Mouse (Mus musculus): ENCODE results near the gene Serinc5.

The Serinc5 gene

DNA sequence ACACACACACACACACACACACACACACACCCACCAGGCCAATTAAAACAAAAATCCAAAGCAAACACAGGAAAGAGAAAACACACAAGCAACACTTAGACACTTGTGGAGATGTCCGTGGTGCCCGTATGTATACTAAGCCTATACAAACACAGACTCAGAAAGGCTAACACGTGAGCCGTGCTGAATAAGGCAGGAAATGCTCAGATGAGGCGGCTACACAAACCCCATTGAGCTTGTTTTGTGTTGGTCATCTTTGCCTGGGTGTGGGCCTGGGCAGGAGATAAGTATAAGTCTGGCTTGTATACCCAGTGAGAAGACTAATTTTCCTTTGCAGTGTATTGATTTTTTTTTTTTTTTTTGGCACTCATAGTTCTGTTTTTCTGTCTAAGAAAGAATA is 91.1 kb downstream of the Serinc5 start:
- no peak for DNase-seq (ENCODE audit: extremely low read depth, insufficient read length, low spot score)

DNA sequence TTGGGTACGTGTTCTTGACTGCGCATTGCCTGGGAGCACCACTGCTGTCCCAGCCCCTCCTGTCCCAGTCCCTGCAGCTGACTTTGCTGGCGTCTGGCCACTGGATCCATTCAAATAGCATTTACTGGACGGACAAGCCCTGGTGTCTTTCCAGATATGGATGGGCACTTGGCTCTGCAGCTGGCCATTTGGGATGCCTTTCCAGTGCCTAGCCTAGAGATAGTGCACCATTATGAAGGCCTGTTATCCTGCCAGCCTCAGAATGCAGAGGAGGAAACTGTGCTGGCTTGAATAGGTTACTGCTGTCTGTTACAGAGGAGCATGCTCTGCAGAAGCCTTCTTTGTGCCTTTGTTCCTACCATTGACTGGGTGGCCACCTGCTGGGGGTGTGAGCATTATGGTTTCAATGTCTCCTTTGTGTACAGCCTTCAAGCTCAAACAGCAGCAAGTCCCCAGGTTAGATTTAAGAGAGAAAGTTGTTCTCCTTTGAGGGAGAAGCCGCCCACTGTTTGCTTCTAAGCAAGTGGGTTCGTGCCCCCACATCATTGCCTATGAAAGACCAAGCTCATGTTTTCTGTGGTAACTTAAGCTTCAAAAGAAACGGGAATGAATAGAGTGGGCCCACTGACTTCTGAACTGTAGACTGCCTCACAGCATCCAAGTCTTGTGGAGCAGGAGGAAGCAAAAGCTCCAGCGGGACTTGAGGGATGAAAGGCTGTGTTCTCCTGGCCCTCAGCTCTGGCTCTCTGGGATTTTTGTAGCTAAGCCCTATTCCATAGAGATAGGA is 92.5 kb downstream of the Serinc5 start:
- DNase-seq (ENCODE audit: extremely low read depth, insufficient read length, low spot score), result no peak

DNA sequence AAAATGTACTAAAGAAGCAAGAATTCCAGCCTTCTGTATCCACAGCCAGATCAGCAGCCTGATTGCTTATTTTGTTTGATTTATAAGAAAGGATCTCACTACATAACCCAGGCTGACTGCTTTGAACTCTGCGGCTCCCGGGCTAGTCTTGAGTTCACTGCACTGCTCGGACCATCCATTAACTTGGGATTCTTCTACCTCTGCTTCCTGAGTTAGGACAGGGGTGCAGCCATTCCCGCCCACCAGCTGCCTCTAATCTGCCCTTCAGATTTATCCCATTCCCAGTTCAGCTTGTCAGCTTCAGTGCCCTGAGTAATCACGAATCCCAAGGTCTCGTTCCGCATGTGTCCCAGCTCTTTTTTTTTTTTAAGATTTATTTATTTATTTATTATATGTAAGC is 93.3 kb downstream of the Serinc5 start:
- no peak for DNase-seq (ENCODE audit: extremely low read depth, insufficient read length, low spot score)

DNA sequence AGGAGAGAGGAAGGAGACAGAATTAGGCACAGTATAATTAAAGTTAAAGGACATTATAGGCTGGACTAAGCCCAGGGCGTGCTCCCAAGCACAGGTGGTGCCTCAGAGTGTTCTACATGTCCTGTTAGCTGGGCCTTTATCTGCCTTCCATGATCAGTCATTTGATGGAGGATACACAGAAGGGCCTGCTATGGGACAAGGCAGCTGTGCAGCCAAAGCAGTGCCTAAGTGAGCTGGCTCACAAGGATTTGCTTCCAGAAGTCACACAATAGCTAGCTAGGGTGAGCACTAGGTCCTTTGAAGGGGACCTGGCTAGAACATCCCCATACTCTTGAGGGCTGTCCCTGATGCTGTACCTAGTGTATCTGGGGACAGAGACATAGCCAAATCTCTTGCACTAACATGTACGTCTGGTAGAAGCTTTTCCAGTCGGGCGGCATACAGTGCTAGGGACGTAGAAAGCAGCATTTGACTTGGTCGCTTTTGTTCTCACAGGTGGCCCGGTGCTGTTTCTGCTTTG is 94.2 kb downstream of the Serinc5 start:
- no peak for DNase-seq (ENCODE audit: extremely low read depth, insufficient read length, low spot score)

DNA sequence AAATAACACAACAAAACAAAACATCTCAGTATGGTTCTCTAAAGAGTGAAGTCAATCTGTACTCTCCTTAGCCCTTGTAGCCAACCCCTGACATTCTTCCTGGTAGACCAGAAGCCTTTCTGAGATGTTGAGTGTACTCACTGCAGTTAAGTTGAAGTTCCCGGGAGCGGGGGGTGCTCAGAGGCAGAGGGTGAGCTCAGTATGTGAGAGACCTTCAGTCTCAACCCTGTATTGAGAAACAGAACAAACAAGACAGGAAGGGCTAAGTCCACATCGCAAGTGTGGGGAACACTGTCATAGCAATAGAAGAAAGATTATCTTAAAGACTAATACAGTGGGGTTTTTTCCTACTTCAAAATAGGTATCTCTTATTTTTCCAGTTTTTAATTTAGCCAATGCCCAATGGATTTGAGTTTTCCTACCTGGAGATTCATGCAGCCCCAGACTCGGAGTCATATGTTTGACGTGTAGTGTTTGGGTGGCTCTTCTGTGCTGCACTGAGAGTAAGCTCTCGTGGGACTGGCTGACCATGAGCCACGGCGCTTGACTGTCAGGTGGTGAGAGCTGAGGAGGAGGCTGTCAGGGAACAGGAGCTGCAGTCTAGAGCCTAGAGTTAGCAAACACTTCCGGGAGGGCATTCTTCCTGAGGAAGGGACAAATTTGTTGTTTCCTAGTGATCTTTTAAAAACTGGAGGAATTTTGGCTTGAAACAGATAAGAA is 95.6 kb downstream of the Serinc5 start:
- DNase-seq (ENCODE audit: extremely low read depth, insufficient read length, low spot score), result no peak

DNA sequence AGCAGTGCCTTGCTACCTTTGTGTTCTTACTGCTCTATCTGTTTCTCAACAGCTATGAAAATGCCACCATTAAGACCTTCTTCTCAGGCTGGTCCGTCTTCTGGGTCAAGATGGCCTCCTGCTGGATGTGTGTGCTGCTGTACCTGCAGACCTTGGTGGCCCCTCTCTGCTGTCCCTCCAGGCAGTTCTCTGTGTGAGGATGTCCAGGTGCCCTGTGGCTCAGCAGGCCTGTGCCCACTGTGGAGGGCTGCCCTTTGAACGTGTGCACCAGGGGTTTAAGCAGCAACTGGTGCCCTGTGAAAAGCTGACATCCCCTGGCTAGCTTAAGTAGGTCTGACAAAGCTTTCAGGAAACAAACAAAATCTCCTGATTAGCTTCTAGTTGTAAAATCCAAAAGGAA is 97.0 kb downstream of the Serinc5 start:
- DNase-seq (ENCODE audit: extremely low read depth, insufficient read length, low spot score), result no peak

DNA sequence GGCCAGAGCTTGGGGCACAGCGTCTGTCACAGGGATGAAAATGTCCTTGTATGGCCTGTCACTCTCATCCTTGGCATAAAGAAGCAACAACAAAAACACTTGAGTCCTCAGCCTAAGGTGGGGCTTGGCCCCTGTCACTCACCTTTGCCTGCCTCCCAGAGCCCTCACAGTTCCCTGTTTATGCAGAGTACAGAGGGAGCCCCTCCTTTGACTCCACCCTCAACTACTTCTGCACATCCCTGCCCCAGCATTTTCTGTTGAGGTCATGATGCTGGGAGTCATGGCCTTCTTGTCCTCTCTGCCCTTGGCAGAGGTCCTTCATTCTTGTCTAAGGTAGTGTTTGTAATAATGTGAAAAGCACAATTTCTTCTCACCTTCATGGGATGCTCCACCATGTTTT is 97.6 kb downstream of the Serinc5 start:
- no peak for DNase-seq (ENCODE audit: extremely low read depth, insufficient read length, low spot score)

DNA sequence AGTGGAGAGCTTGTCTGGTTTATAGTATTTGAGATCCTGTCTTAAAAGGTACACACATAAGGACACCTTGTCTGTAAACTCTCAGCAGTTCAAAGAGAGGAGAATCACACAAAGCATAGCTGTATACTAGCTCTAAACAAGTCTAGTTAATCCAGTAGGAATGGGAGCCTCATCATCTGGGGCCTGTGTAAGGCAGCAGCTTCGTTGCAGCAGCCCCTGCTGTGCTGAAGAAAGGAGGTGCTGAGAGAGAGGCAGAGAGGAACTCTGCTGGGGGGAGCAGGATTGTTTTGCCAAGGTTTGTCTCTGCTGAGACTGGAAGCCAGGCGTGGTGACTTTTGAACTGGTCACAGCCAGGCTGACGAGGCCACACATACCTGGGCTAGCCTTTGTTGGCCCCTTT is 98.6 kb downstream of the Serinc5 start:
- DNase-seq (ENCODE audit: extremely low read depth, insufficient read length, low spot score), result no peak

DNA sequence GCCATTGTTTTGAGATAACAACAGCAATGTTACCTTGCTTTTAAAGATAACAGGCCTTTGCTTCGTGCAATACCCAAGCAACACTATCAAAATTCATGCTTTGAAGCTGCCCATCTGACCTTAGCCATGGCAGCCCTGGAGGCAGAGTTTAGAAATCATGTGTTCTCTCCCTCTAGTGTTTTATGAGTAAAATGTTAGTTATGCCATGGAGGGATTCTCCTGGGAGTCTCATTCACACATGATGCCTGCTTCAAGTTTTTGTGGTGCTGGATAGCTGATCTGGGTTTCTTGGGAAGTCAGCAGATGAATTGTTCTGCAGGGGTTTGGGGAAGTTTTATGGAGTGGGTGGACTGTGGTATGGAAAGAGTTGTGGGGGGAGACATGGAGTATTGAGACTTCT is 99.5 kb downstream of the Serinc5 start:
- no peak for DNase-seq (ENCODE audit: extremely low read depth, insufficient read length, low spot score)

DNA sequence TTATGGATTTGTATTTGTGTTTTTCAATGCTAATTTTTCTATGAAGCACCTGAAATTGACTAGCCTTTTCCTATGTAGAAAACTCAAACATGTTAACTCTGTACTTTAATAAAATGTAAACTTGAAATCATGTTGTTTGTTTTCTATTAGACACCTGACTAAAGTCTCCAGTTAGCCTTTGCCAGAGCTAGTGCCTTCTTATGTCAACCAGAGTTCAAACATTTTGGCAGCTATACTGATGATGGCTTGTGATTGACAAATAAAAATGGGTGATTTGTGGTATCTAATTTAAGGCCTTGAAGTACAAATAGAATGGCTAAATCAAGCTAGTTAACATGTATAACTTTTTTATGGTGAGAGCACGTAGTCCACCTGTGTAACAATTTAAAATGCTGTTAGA is 100.9 kb downstream of the Serinc5 start:
- no peak for DNase-seq (ENCODE audit: extremely low read depth, insufficient read length, low spot score)

DNA sequence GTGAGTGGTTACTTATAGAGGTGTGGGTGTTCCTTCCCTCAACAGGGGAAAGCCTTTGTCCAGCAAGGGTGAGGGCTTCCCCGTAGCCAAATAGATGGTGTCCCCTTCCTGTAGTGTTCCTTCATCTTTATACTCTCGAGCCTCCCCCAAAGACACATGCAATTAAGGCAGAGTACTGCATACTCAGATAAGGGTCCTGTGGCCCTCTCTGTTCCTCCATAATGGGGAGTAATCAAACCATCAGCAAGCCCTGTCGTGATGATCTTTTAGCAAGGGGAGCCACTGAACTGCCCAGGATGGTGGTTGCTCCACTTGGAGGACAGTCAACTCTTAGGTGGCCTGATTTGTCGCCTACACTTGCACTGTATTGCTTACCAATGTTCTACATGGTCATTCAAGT is 101.7 kb downstream of the Serinc5 start:
- no peak for DNase-seq (ENCODE audit: extremely low read depth, insufficient read length, low spot score)

DNA sequence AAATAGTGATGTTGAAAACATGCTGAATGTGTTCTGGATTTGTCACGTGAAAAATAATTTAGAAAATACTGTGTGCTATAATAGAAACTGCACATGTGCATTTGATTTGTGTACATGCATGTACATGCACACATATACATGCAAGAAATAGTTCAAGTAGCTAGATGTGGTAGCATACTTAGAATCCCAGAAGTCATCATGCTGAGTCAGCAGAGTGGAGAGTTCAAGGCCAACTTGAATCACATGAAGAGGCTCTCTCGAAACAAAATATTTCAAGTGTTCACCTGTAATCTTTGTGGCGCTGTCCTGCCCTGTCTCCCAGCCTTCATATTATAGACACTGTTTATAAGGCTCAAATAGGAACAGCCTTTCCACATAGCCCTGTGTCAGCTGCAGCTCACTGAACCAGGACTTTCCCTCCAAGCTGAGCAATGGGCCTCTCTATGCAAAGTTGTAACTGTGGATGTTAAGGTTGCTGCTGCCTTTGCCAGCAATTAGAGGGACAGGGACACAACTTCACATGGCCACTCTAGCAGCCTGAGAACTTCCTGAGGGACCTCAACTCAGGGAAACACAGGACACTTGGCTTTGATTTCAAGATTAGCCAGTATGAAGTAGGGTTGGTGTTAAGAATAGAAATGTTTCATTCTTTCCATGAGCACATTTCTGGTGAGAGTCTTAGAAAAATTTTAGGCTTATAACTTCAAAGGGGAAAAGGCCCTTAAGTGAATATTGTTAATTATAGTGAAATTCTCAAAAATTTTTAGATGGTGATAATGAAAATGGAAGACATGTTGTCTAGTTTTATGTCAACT is 107.2 kb downstream of the Serinc5 start:
- no peak for DNase-seq (ENCODE audit: extremely low read depth, insufficient read length, low spot score)

DNA sequence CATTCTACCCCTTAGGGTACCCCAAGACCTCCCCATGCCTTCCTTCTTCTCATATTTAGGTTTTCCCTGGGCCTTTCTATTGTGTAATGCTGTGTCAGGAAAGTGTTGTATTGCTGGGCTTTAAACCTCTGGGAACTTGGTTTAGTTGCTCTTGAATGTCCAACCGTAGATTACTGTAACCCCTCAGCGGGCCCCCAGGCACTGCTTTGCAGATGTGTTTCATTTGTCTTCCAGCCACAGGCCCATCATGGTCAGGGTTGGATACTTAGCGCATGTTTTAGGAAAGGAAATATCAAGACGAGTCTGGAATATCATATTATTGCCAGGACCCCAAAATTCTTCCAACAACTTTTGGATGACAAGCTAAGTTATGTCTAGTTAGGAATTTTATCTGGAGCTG is 110.1 kb downstream of the Serinc5 start:
- no peak for DNase-seq (ENCODE audit: extremely low read depth, insufficient read length, low spot score)

DNA sequence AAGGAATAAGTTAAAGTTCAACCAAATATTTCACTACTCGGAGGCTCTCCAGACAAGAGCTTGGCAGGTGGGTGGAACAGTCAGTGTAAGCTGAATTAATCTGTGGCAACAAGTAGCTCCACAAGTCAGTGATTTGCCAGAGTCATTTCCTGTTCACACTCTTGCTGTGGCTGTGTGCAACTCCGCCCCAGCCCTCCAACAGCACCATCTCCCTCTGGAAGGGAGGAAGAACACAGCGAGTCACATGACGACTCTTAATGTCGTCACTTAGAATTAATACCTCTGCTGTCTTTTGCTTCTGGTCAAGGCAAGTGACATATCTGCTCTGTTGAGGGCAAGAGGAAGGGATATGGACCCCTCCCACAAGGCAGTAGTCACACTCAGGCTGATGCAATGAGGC is 111.5 kb downstream of the Serinc5 start:
- no peak for DNase-seq (ENCODE audit: extremely low read depth, insufficient read length, low spot score)

DNA sequence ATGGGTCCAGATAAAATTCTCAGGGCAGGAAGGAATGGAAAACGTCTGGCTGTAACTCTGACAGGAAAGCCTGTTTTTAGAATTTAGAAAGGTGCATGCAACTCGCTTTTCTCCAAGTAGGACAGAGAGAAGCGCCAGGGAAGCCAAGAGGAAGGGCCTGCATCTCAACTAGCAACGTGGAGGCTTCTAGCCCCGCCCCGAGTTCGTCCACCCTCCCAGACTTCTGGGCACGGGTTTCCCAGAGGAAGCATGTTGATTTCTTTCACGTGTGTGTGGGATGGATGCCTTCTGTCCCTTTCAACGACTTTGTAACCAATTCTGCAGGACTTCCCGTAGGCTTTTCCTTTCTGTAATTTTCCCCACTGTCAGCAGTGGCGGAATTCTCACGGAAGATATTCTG is 118.9 kb downstream of the Serinc5 start:
- no peak for DNase-seq (ENCODE audit: extremely low read depth, insufficient read length, low spot score)

DNA sequence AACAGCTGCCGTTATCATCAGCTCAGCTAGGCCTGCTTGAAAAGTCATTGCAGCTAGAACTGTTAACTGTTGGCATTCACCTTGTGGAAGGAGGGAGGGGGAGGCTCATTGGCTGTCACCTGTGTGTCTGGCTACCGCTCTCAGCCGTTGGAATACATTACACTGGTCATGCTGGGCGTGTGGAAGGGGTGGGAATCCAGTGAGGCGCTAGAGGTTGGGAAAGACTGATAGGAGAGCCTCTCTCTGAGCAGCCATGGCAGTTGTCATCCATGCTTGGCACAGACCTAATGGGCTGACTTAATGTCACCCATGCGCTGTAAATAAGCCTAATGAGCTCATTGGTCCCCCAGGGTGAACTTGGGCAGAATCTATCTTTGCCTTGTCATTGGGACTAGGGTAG is 120.9 kb downstream of the Serinc5 start:
- DNase-seq (ENCODE audit: extremely low read depth, insufficient read length, low spot score), result no peak

DNA sequence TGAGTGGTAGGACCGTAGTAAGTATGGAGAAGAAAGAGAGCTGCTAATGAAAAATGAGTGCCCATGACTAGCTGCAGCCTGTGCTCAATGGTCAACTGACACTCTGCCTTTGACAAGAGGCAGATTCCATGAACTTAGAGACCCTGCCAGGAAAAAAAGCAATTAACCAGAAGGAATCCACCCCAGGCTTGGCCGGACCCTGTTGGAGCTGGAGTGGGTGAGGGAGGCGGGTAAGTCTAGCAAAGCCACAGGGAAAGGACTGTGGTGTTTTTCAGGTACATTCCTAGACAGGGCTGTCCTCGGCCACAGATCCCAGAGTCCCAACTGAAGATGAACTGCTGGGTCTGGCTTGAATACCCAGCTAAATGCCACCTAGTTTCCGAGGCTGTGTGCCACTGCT is 121.9 kb downstream of the Serinc5 start:
- DNase-seq (ENCODE audit: extremely low read depth, insufficient read length, low spot score), result no peak

DNA sequence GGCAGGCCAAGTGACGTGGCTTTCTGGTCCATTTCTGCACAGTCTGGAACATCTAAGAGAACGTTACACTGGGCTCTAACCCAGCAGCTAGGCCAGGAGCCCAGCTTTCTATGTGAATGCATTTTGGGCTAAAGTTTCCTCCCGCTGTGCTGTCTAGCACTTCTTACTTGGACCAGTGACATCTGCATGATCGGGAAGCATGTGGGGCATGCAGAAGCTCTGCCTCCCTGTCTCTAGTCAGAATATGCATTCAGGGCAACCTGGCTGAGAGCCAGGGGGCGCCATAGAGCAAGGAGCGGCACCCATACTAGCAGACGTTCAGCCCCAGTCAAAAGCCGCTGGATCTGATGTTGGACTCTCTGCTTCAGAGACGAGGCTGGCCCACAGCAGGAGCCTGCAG is 122.4 kb downstream of the Serinc5 start:
- no peak for DNase-seq (ENCODE audit: extremely low read depth, insufficient read length, low spot score)

DNA sequence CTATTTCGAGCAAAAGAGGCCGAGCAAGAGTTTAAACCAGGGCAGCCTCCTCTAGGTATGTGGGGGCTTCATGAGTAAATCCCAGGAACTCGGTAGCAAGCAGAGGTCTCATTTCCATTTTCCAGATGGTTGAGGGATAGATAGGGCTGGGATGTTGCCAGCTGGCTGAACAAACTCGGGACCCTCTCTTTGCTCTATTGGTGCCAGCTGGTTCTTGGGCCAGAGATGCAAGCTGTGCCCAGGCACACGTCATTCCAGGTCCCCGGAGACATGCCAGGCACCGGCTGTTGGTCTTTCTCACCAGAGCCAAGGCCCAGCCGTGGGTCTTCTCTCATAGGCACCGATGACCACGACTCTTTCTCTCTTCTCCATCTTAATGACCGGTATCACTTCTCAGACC is 122.8 kb downstream of the Serinc5 start:
- no peak for DNase-seq (ENCODE audit: extremely low read depth, insufficient read length, low spot score)

DNA sequence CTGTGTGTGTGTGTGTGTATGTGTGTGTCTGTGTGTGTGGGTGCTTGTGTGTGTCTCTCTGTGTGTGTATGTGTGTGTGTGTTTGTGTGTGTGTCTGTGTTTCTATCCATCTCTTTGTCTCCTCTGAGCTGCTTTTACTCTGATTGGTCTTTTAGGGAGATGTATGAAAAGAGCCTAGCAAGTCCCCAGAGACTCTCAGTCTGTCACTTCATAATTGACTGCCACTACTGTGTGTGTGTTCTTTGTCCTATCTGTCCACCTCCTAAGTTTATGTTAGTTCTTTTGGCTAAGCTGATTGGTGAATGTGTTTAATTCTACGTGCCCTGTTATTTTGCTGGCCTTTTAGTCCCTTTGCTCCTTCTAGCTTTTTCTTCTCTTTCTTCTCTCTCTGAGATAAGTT is 124.8 kb downstream of the Serinc5 start:
- no peak for DNase-seq (ENCODE audit: extremely low read depth, insufficient read length, low spot score)

DNA sequence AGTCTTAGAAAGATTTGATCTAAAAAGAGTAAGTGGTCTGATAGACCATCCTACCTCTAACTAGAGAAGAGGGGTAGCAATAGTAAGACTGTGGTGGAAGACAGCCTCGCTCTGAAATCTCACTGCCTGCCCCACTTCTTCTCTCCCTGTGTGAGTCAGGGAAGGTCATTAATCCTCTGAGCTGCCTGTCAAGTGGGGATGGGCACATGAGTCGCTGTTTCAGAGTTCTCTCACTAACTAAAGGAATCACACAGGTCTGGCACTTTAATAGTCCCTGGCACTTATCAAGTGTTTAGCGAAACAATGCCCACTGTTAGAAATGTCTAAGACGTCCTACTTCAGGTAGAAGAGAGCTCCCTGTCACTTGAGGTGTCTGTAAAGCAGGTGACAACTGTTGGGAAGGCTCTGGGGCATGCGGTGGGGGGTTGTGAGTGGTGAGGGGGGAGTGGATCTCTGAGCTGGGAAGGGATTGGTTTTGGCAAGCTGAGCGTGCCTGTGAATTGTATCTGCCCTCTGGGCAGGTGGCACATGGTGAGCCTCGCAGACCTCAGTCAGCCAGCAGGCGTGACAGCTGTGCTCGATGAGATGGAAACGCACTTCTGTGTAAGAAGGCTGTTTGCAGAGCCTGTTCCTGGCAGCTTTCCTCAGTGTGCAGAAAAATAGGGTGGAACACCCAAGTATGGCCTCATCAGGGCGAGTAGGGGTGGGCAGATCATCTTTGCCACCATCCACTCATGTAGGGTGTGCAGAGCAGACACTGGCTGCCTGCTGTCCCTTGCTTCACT is 125.8 kb downstream of the Serinc5 start:
- no peak for DNase-seq (ENCODE audit: extremely low read depth, insufficient read length, low spot score)

All from 3134 (cell line).